Mouse (Mus musculus) layer of hippocampus, adult 2 months (tissue): ENCODE results near the gene Farsb. TPM values are rescaled to one million over a fixed set of nuclear protein-coding genes. Genes with fewer than 3 reads are reported as not detected.

Experiments used
- DNase-seq, 2 experiments: peaks; one replicate each; pipeline ENCODE4 v3.0.0; 2022; ENCODE audit warnings: low spot score in 2 of 2
- H3K27ac ChIP-seq: fragments of 200-600 bp; 2 replicates; pipeline ENCODE4 v1.8.1; 2022
- H3K4me3 ChIP-seq: fragments of 200-600 bp; 2 replicates; pipeline ENCODE4 v1.8.1; 2022; ENCODE audit warnings: mild to moderate bottlenecking
- CTCF ChIP-seq: fragments of 200-600 bp; conservative IDR thresholded peaks from 2 replicates; pipeline ENCODE4 v1.8.1; 2022; ENCODE audit warnings: antibody characterized with exemption, mild to moderate bottlenecking, moderate library complexity
- total RNA-seq, 2 experiments: library from RNA; stranded (reverse); gene quantifications; 2 replicates each; pipeline ENCODE4 v1.2.3; 2021

Farsb gene
- total RNA-seq, 2 experiments from 2014 or later, result 67.8 to 68.4 TPM

- no peak for TF ChIP-seq CTCF
- no peak overlapping the region for H3K4me3 ChIP-seq
- DNase-seq, result no peak
These were observed 34.8 kb downstream of the Farsb start for GRCm38 (mm10) chr1:78453886-78454285.

GRCm38 (mm10) chr1:78452544-78452943 is 36.2 kb downstream of the Farsb start:
- no peak for TF ChIP-seq CTCF
- Histone ChIP-seq H3K4me3 (no peak overlapping the region), H3K27ac (no peak overlapping the region)
- DNase-seq, result no peak

More at GRCm38 (mm10) chr1:78453886-78454285, 34.8 kb downstream of the Farsb start:
- H3K27ac ChIP-seq, result no peak overlapping the region

- TF ChIP-seq CTCF, result no peak
- peak in 1 of 2 experiments; percentile 25 for DNase-seq
- no peak overlapping the region for H3K4me3 ChIP-seq
- H3K27ac ChIP-seq, result peak overlapping the region; percentile 36; the same call in 1 of the 2 replicates
These were observed 37.4 kb downstream of the Farsb start for GRCm38 (mm10) chr1:78451070-78451854.

- TF ChIP-seq CTCF, result no peak
- H3K27ac ChIP-seq, result no peak overlapping the region
- H3K4me3 ChIP-seq, result no peak overlapping the region
- no peak for DNase-seq
These were observed 40.6 kb downstream of the Farsb start for GRCm38 (mm10) chr1:78448091-78448490.

- Histone ChIP-seq H3K4me3 (no peak overlapping the region), H3K27ac (no peak overlapping the region)
- TF ChIP-seq CTCF, result no peak
- DNase-seq, result no peak
These were observed 42.0 kb downstream of the Farsb start for GRCm38 (mm10) chr1:78446742-78447141.

GRCm38 (mm10) chr1:78446232-78446631 is 42.5 kb downstream of the Farsb start:
- Histone ChIP-seq H3K4me3 (no peak overlapping the region), H3K27ac (no peak overlapping the region)
- no peak for TF ChIP-seq CTCF
- DNase-seq, result no peak

- no peak for DNase-seq
- no peak for TF ChIP-seq CTCF
- H3K27ac ChIP-seq, result no peak overlapping the region
- no peak overlapping the region for H3K4me3 ChIP-seq
These were observed 45.6 kb downstream of the Farsb start for GRCm38 (mm10) chr1:78443056-78443455.

- TF ChIP-seq CTCF, result no peak
- H3K4me3 ChIP-seq, result no peak overlapping the region
- no peak for DNase-seq
- no peak overlapping the region for H3K27ac ChIP-seq
These were observed 48.0 kb downstream of the Farsb start for GRCm38 (mm10) chr1:78440716-78441115.

- H3K27ac ChIP-seq, result no peak overlapping the region
- DNase-seq, result no peak
- no peak overlapping the region for H3K4me3 ChIP-seq
- no peak for TF ChIP-seq CTCF
These were observed 51.5 kb downstream of the Farsb start for GRCm38 (mm10) chr1:78437150-78437549.

- H3K27ac ChIP-seq, result no peak overlapping the region
- no peak overlapping the region for H3K4me3 ChIP-seq
- no peak for DNase-seq
- TF ChIP-seq CTCF, result no peak
These were observed 52.3 kb downstream of the Farsb start for GRCm38 (mm10) chr1:78436445-78436844.

GRCm38 (mm10) chr1:78435967-78436366 is 52.7 kb downstream of the Farsb start:
- H3K4me3 ChIP-seq, result no peak overlapping the region
- no peak for DNase-seq
- H3K27ac ChIP-seq, result no peak overlapping the region
- TF ChIP-seq CTCF, result no peak

- H3K4me3 ChIP-seq, result no peak overlapping the region
- DNase-seq, result no peak
- H3K27ac ChIP-seq, result no peak overlapping the region
- no peak for TF ChIP-seq CTCF
These were observed 55.2 kb downstream of the Farsb start for GRCm38 (mm10) chr1:78433472-78433871.

- TF ChIP-seq CTCF, result no peak
- no peak for DNase-seq
- Histone ChIP-seq H3K4me3 (no peak overlapping the region), H3K27ac (no peak overlapping the region)
These were observed 59.8 kb downstream of the Farsb start for GRCm38 (mm10) chr1:78428851-78429250.

GRCm38 (mm10) chr1:78426841-78427240 is 61.9 kb downstream of the Farsb start:
- no peak for DNase-seq
- TF ChIP-seq CTCF, result no peak
- Histone ChIP-seq H3K4me3 (no peak overlapping the region), H3K27ac (no peak overlapping the region)
